Mouse (Mus musculus) kidney, adult 2 months (tissue): Measurements from ENCODE around the gene P2ry1.

Experiments
- CTCF ChIP-seq: fragments of 200-500 bp; conservative IDR thresholded peaks from 2 replicates; pipeline ENCODE4 v1.5.1; 2011; ENCODE audit warnings: low read depth, mild to moderate bottlenecking, control low read depth, low read length, moderate library complexity, mixed read lengths; ENCODE audit not compliant: insufficient read depth, insufficient read length
- POLR2A ChIP-seq: fragments of 200-500 bp; IDR thresholded peaks from one replicate; pipeline ENCODE4 v1.6.1; 2011; ENCODE audit warnings: low read depth, low read length, control low read depth

- TF ChIP-seq POLR2A (no peak), CTCF (no peak)
Measured at GRCm38 (mm10) chr3:61039916-61040315, 37.3 kb downstream of the P2ry1 start.
